Mouse (Mus musculus): ENCODE data around the gene Map3k5.

DNA sequence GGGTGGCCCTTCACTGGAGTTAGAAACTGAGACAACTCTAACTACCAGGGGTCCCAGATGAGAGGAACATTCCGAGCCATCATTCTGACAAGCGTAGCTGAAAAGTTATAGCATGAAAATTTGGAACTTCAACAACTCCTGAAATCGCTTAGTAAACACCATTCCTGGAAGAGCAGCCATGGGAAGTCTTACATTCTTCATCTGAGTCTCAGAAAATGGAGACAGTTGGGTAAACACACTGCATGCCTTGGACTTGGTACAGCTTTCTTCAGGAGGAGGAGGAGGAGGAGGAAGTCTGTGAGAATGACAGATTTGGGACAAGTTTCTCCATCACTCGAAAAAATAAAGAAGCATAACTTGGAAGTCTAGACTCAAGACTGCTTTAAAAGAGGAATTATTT, 29.8 kb downstream of the Map3k5 start:
- TF ChIP-seq CTCF (IDR thresholded peaks at IDR 0.05; ENCODE audit: borderline replicate concordance, extremely low read depth, insufficient read depth, insufficient read length), result no peak
- TF ChIP-seq POLR2A (IDR thresholded peaks at IDR 0.05; ENCODE audit: borderline replicate concordance, extremely low read depth, insufficient read depth, insufficient read length, poor library complexity, severe bottlenecking), result no peak
